Mouse (Mus musculus) kidney, embryonic 16.5 days (tissue): Measurements from ENCODE around the gene Rpl19. TPM values are rescaled to one million over a fixed set of nuclear protein-coding genes. Genes with fewer than 3 reads are reported as not detected.
A peak's percentile ranks its signal among the peaks of the same experiment; 100 is the strongest.

Experiments used
- ATAC-seq: fragments of 200-750 bp; cut with Nextera tagmentation; 2 replicates; pipeline ENCODE4 v1.8.0; 2017; ENCODE audit warnings: moderate TSS enrichment; ENCODE audit not compliant: low FRiP score, low TSS enrichment
- H3K27ac ChIP-seq: fragments of 300-500 bp; sonication (generic); 2 replicates; pipeline ENCODE4 v1.5.1; 2014; ENCODE audit warnings: low read length
- H3K27me3 ChIP-seq: fragments of 300-500 bp; sonication (generic); 2 replicates; pipeline ENCODE4 v1.6.1; 2014; ENCODE audit warnings: low read length, control low read depth, mixed read lengths; ENCODE audit not compliant: insufficient read depth
- H3K36me3 ChIP-seq: fragments of 300-500 bp; sonication (generic); 2 replicates; pipeline ENCODE4 v1.6.1; 2014; ENCODE audit warnings: low read length, control low read depth, mixed read lengths; ENCODE audit not compliant: insufficient read depth
- H3K4me1 ChIP-seq: fragments of 300-500 bp; sonication (generic); 2 replicates; pipeline ENCODE4 v1.6.1; 2014; ENCODE audit warnings: low read length, control low read depth, mixed read lengths; ENCODE audit not compliant: insufficient read depth
- H3K4me2 ChIP-seq: fragments of 300-500 bp; sonication (generic); replicated peaks from 2 replicates; pipeline ENCODE4 v1.6.1; 2014; ENCODE audit warnings: low read depth, low read length
- H3K4me3 ChIP-seq: fragments of 300-500 bp; sonication (generic); 2 replicates; pipeline ENCODE4 v1.5.1; 2014; ENCODE audit warnings: mild to moderate bottlenecking, low read length
- H3K9ac ChIP-seq: fragments of 300-500 bp; sonication (generic); replicated peaks from 2 replicates; pipeline ENCODE4 v1.6.1; 2014; ENCODE audit warnings: low read length
- H3K9me3 ChIP-seq: fragments of 300-500 bp; sonication (generic); 2 replicates; pipeline ENCODE4 v1.6.1; 2016; ENCODE audit warnings: low read length, control low read depth
- WGBS: fragments of 180-500 bp; shearing (Covaris S2); extraction: QIAGEN DNeasy Blood & Tissue Kit; methylation state at CpG from one replicate; pipeline ENCODE4 v1.1.7; 2014; 5-methylcytosine and 5-hydroxymethylcytosine counted together
- polyA plus RNA-seq: library from polyadenylated mRNA; unstranded; fragments of >200 nt; fragmentation: Nextera tagmentation; extraction: Ambion mirVana; gene quantifications from 2 replicates; pipeline ENCODE4 v1.2.1, GENCODE M21; 2015

Gene Rpl19
- polyA plus RNA-seq, 1 experiment from 2014 or later: 1,086 TPM

DNA sequence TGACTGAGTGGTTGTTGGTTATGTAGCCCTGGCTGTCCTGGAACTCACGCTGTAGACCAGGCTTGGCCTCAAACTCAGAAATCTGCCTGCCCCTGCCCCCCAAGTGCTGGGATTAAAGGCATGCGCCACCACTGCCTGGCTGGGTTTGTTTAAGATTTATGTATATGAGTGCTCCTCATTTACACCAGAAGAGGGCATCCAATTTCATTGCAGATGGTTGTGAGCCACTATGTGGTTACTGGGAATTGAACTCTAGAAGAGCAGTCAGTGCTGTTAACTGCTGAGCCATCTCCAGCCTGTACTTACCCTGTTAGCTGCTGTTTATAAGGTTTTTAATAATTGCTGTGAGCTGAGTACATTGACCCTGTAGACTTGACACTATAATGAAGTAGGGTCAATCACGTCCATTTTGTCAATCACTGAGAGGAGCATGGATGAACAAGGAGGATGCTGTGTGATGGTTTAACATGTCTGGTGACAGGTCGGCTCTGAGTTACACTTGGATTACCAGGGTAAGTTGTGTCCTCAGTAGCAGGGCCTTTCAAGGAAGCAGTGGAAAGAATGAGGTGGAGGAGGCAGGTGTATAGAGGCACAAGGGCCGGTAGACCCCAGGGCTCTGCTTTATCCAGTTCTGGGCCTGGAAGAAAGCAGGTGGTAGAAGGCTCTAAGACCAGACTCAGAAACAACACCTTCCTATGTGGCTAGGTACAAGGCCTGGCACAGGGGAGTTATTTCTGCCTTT, 4.4 kb downstream of the Rpl19 start:
- Histone ChIP-seq H3K4me2 (no peak overlapping the region), H3K9me3 (no peaks in the 10 kb centered on the region), H3K4me3 (no peak overlapping the region), H3K27ac (no peak overlapping the region), H3K27me3 (peaks cover 2% of the 10 kb centered on the region; the same call in 1 of the 2 replicates), H3K4me1 (peaks cover 26% of the 10 kb centered on the region), H3K9ac (no peak overlapping the region), H3K36me3 (peaks cover 33% of the 10 kb centered on the region)
- ATAC-seq: no peak
- 55% methylated on average over 5 of the region's 5 CpGs for WGBS

DNA sequence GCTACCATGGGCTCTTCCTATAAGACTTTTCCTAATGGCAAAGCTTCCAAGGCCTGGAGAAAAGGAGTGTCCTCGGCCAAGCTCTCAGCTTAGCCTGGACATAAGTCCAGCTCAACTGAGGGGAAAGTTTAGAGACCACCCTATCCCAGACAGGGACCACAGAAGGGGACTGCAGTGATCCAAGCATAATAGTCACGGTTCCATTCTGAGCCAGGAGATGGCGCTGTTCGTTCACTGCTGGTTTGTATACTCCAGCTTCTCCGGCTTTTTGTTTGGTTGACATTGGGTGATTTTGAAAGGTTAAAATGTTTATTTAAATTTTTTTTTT, 4.9 kb downstream of the Rpl19 start:
- peaks cover 28% of the 10 kb centered on the region for H3K4me1 ChIP-seq
- WGBS: 4% methylated on average over 5 of the region's 5 CpGs
- H3K9ac ChIP-seq: no peak overlapping the region
- H3K4me3 ChIP-seq: no peak overlapping the region
- H3K27me3 ChIP-seq: peaks cover 4% of the 10 kb centered on the region; the same call in 1 of the 2 replicates
- peaks cover 33% of the 10 kb centered on the region for H3K36me3 ChIP-seq
- ATAC-seq: no peak
- no peaks in the 10 kb centered on the region for H3K9me3 ChIP-seq
- no peak overlapping the region for H3K27ac ChIP-seq
- no peak overlapping the region for H3K4me2 ChIP-seq

DNA sequence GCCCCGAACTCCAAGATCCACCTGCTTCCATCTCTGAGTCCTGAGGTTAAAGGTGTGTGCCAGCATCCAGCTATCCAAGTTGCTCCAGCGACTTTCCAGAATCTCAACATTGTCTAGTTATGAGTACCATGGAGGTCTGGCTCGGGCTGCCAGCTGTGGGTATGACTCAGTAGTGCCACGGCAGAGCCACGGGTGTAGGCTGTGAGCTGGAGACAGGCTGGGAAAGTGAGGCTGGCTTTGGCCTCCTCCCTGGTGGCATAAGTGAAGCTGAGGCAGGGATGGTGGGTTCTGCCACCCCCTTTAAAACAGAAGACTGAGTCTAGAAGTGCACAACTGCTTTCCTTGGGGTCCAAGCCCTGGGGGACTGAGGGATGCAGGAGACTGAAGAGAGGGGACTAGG, 7.6 kb downstream of the Rpl19 start:
- no peak overlapping the region for H3K27ac ChIP-seq
- H3K4me3 ChIP-seq: no peak overlapping the region
- 83% methylated on average over 5 of the region's 5 CpGs for WGBS
- H3K4me1 ChIP-seq: peaks cover 14% of the 10 kb centered on the region
- ATAC-seq: no peak
- H3K4me2 ChIP-seq: no peak overlapping the region
- no peak overlapping the region for H3K9ac ChIP-seq
- peaks cover 6% of the 10 kb centered on the region for H3K27me3 ChIP-seq
- H3K36me3 ChIP-seq: peaks cover 23% of the 10 kb centered on the region
- no peaks in the 10 kb centered on the region for H3K9me3 ChIP-seq

DNA sequence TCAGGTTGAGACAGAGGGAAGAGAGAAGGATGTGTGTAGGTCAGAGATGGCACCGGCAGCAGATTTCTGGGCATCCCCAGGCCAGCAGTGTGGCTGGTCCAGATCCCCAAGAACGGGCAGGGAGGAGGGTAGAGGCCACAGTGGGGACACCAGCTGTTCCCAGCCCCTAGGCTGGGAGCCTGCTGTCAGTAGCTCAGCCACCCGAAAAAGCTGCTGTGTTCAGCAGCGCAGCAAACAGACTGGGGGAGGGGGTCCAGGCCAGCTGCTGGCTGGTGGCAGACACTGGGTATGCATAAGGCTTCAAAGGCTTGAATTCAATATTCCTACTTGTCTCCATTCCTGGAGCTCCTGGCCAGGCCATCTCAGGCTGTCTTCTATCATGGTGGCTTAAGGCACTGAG, 8.3 kb downstream of the Rpl19 start:
- peaks cover 15% of the 10 kb centered on the region for H3K36me3 ChIP-seq
- WGBS: 27% methylated on average over 4 of the region's 4 CpGs
- no peaks in the 10 kb centered on the region for H3K9me3 ChIP-seq
- ATAC-seq: peak; percentile 28; the same call in 1 of the 2 replicates
- H3K4me3 ChIP-seq: no peak overlapping the region
- H3K9ac ChIP-seq: no peak overlapping the region
- no peak overlapping the region for H3K27ac ChIP-seq
- peaks cover 14% of the 10 kb centered on the region for H3K4me1 ChIP-seq
- H3K27me3 ChIP-seq: peaks cover 6% of the 10 kb centered on the region
- H3K4me2 ChIP-seq: no peak overlapping the region

DNA sequence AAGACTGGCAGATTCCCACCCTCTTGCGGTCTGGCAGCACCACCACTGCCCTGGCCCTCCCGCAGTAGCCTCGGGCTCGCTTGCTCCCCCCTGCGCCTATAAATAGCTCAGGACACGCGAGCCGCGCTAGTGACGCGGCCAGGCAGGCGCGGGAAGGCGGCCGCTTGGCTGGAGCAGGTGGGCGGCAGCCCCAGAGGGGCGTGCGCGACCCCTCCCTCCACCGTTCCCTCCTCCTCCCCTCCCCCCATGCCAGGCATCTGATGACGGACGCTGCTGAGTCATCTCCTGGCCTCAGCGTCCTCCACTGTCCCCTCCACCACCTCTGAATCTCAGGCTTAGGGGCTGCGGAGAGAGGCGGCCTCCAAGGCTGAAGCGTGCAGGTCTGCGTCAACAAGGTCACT, 9.5 kb downstream of the Rpl19 start:
- Histone ChIP-seq H3K36me3 (peaks cover 4% of the 10 kb centered on the region), H3K9me3 (no peaks in the 10 kb centered on the region), H3K27me3 (peaks cover 6% of the 10 kb centered on the region), H3K9ac (peak overlapping the region; percentile 55), H3K27ac (no peak overlapping the region), H3K4me1 (peaks cover 16% of the 10 kb centered on the region), H3K4me2 (peak overlapping the region; percentile 67), H3K4me3 (peak overlapping the region; percentile 40)
- WGBS: 2% methylated on average over 18 of the region's 27 CpGs
- ATAC-seq: peak; percentile 62

DNA sequence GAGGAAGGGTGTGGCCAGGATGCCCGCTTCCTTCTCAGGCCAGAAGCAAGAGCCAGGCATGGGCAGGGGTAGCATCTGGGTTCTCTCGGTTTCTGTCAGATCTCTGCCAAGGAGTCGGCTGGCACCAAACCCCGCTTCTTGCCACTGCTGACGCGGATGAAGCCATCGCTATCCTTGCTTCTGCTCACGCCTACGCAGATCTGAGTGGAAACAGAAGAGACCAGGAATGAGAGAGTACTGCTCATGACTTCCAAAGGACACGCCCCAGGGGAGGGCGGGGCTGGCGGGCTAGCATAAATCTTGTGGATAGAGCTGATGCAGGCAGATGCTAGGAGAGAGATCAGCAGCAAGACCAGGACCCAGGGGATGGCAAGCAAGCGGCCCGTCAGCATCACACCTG, 11.4 kb downstream of the Rpl19 start:
- Histone ChIP-seq H3K4me2 (no peak overlapping the region), H3K36me3 (no peaks in the 10 kb centered on the region), H3K27ac (no peak overlapping the region), H3K9me3 (no peaks in the 10 kb centered on the region), H3K9ac (no peak overlapping the region), H3K4me3 (no peak overlapping the region), H3K27me3 (peaks cover 6% of the 10 kb centered on the region), H3K4me1 (peaks cover 21% of the 10 kb centered on the region)
- WGBS: 62% methylated on average over 14 of the region's 14 CpGs
- ATAC-seq: no peak

DNA sequence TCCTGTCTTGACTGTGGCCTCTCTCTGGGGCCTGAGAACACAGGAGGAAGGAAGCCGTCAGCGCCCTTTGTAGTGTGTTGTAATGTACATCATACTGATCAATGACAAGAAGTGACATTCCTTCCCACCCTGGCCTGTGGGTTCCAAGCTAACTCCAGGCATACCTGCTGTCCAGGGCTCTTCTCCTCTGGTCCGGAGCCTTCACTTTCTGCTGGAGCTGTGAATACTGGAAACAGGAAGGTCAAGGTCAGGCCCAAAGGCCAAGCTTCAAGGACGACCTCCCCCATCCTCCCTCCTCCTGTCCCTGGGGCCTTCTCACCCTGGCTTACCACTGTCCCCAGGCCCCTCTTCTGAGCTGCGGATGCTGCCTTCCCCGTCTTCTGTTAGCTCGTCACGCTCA, 14.5 kb downstream of the Rpl19 start:
- no peak for ATAC-seq
- no peak overlapping the region for H3K27ac ChIP-seq
- H3K9ac ChIP-seq: no peak overlapping the region
- no peaks in the 10 kb centered on the region for H3K36me3 ChIP-seq
- 58% methylated on average over 8 of the region's 8 CpGs for WGBS
- no peaks in the 10 kb centered on the region for H3K9me3 ChIP-seq
- H3K27me3 ChIP-seq: peaks cover 3% of the 10 kb centered on the region
- peaks cover 15% of the 10 kb centered on the region for H3K4me1 ChIP-seq
- no peak overlapping the region for H3K4me3 ChIP-seq
- H3K4me2 ChIP-seq: no peak overlapping the region

DNA sequence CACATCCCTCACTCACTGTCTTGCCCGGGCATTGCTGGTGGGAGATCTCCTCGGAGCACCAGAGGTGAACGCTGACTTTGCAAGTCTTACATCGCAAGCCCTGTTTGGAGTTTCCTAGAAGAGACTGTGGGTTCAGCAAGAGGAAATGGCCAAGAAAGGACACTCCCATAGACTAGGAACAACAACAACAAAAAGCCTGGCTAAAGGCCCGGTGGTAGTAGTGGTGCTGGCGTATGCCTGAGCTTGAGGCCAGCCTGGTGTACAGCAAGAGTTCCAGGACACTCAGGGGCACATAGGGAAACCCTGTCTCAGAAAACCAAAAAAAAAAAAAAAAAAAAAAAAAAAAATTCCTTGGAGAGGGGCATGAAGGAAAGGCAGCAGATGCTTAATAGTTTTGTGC, 16.2 kb downstream of the Rpl19 start:
- Histone ChIP-seq H3K4me3 (no peak overlapping the region), H3K27me3 (no peaks in the 10 kb centered on the region), H3K27ac (no peak overlapping the region), H3K4me1 (peaks cover 10% of the 10 kb centered on the region; the same call in 1 of the 2 replicates), H3K36me3 (no peaks in the 10 kb centered on the region), H3K9ac (no peak overlapping the region), H3K4me2 (no peak overlapping the region), H3K9me3 (no peaks in the 10 kb centered on the region)
- ATAC-seq: no peak
- 62% methylated on average over 6 of the region's 6 CpGs for WGBS

DNA sequence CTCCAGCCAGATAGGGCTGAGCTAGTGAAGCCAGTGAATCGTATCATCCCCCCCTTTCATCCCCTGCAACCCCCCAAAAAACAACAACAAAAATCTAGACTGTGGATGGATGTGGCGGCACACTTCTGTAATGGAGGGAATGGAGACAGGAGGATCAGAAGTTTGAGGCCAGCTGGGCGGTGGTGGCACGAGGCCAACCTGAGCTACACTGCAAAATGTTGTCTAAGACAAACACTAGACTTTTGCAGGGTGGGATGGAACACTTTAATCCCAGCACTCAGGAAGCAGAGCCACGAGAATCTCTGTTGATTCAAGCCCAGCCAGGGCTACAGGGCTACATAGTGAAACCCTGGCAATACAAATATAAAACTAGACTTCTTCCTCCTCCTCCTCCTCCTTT, 17.6 kb downstream of the Rpl19 start:
- Histone ChIP-seq H3K4me3 (no peak overlapping the region), H3K9ac (no peak overlapping the region), H3K4me1 (peaks cover 10% of the 10 kb centered on the region; the same call in 1 of the 2 replicates), H3K27ac (no peak overlapping the region), H3K27me3 (no peaks in the 10 kb centered on the region), H3K9me3 (no peaks in the 10 kb centered on the region), H3K4me2 (no peak overlapping the region), H3K36me3 (no peaks in the 10 kb centered on the region)
- WGBS: 56% methylated on average over 5 of the region's 5 CpGs
- no peak for ATAC-seq

DNA sequence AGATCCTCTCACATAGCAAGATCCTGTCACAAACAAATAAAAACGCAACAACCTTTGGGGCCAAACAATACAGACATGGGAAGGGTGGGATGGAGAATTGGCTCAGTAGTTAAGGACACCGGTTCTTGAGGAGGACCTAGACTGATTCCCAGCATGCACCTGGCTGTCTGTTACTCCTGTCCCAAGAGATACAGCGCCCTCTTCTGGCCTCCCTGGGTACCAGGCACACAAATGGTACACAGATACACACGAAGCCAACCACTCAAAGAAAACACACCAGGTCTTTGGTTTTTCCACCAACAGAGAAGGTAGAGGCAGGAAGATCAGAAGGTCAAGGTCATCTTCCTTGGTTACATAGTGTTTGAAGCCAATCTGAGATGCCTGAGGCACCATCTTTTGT, 19.1 kb downstream of the Rpl19 start:
- WGBS: 72% methylated on average over 4 of the region's 4 CpGs
- H3K9me3 ChIP-seq: no peaks in the 10 kb centered on the region
- no peaks in the 10 kb centered on the region for H3K36me3 ChIP-seq
- H3K4me1 ChIP-seq: peaks cover 17% of the 10 kb centered on the region; the same call in 1 of the 2 replicates
- H3K4me2 ChIP-seq: no peak overlapping the region
- no peak overlapping the region for H3K27ac ChIP-seq
- H3K4me3 ChIP-seq: no peak overlapping the region
- ATAC-seq: no peak
- no peak overlapping the region for H3K9ac ChIP-seq
- H3K27me3 ChIP-seq: no peaks in the 10 kb centered on the region
